Mouse (Mus musculus) stomach, embryonic 14.5 days (tissue): ENCODE data around the gene Cers2. TPM values are rescaled to one million over a fixed set of nuclear protein-coding genes. Genes with fewer than 3 reads are reported as not detected.

Source experiments
- ATAC-seq: fragments of 200-750 bp; cut with Nextera tagmentation; 2 replicates; pipeline ENCODE4 v1.8.0; 2017; ENCODE audit warnings: low read depth, moderate TSS enrichment; ENCODE audit not compliant: insufficient number of reproducible peaks, insufficient read depth, low FRiP score
- H3K27ac ChIP-seq: fragments of 300-500 bp; sonication (generic); 2 replicates; pipeline ENCODE4 v1.5.1; 2014; ENCODE audit warnings: mild to moderate bottlenecking, low read length, moderate library complexity, mixed read lengths
- H3K27me3 ChIP-seq: fragments of 300-500 bp; sonication (generic); 2 replicates; pipeline ENCODE4 v1.6.1; 2014; ENCODE audit warnings: low read length, control low read depth, mixed read lengths; ENCODE audit not compliant: control insufficient read depth, insufficient read depth
- H3K36me3 ChIP-seq: fragments of 300-500 bp; sonication (generic); 2 replicates; pipeline ENCODE4 v1.6.1; 2014; ENCODE audit warnings: mild to moderate bottlenecking, control low read depth, low read length, moderate library complexity, mixed read lengths; ENCODE audit not compliant: control insufficient read depth, insufficient read depth
- H3K4me1 ChIP-seq: fragments of 300-500 bp; sonication (generic); 2 replicates; pipeline ENCODE4 v1.6.1; 2014; ENCODE audit warnings: low read length, control low read depth, mixed read lengths; ENCODE audit not compliant: control insufficient read depth, insufficient read depth
- H3K4me2 ChIP-seq: fragments of 300-500 bp; sonication (generic); replicated peaks from 2 replicates; pipeline ENCODE4 v1.6.1; 2014; ENCODE audit warnings: low read depth, low read length, control low read depth
- H3K4me3 ChIP-seq: fragments of 300-500 bp; sonication (generic); 2 replicates; pipeline ENCODE4 v1.5.1; 2014; ENCODE audit warnings: low read depth, low read length, control low read depth
- H3K9ac ChIP-seq: fragments of 300-500 bp; sonication (generic); replicated peaks from 2 replicates; pipeline ENCODE4 v1.6.1; 2014; ENCODE audit warnings: low read depth, mild to moderate bottlenecking, control low read depth, low read length, moderate library complexity, mixed read lengths
- H3K9me3 ChIP-seq: fragments of 300-500 bp; sonication (generic); 2 replicates; pipeline ENCODE4 v1.6.1; 2016; ENCODE audit warnings: low read depth, low read length, control low read depth; ENCODE audit not compliant: control insufficient read depth
- WGBS: fragments of 180-500 bp; shearing (Covaris S2); extraction: QIAGEN DNeasy Blood & Tissue Kit; methylation state at CpG from one replicate; pipeline ENCODE4 v1.1.7; 2014; 5-methylcytosine and 5-hydroxymethylcytosine counted together
- polyA plus RNA-seq: library from polyadenylated mRNA; unstranded; fragments of >200 nt; fragmentation: Nextera tagmentation; extraction: Ambion mirVana; gene quantifications from 2 replicates; pipeline ENCODE4 v1.2.1, GENCODE M21; 2014

Cers2 gene
- 136 and 146 TPM in 2 replicates for polyA plus RNA-seq

GRCm38 (mm10) chr3:95314486-95315093 is at the start of gene Cers2:
Gene Cers2 (plus strand): TSS chr3:95314791.
- peak within 1 kb of the TSS; percentile 92 for H3K27ac ChIP-seq
- H3K36me3 ChIP-seq = peaks cover 3% of the 10 kb centered on the region; the same call in 1 of the 2 replicates
- H3K4me3 ChIP-seq = peak within 1 kb of the TSS; percentile 94
- peaks cover 18% of the 10 kb centered on the region for H3K4me1 ChIP-seq
- peak within 1 kb of the TSS; percentile 90 for H3K4me2 ChIP-seq
- peak within 1 kb of the TSS; percentile 97 for H3K9ac ChIP-seq
- H3K27me3 ChIP-seq = no peaks in the 10 kb centered on the region
- peak; percentile 1; the same call in 1 of the 2 replicates for ATAC-seq
- H3K9me3 ChIP-seq = no peaks in the 10 kb centered on the region
- 6% methylated on average over 27 of the region's 27 CpGs for WGBS

DNA sequence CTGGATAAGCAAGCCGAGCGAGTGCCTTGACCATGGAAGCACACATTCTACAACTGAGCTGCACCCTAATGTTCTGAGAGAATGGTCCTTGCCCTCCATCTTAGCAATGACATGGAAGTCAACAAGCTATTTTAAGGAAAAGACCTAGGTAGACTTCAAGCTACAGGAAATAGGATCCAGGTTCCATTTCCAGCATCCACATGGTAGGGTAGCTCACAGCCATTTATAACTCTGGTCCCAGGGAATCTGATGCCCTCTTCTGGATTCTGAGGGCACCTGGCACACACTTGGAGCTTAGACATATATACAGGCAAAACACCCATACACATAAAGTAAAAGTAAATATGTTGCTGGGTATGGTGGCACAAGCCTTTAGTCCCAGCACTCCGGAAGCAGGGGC is 48.5 kb upstream of the Cers2 start:
- Histone ChIP-seq H3K27ac (no peak overlapping the region), H3K4me1 (0 out of 2 replicates have a peak, but pooled peaks cover under 1% of the 10 kb centered on the region), H3K27me3 (no peaks in the 10 kb centered on the region), H3K9ac (no peak overlapping the region), H3K9me3 (no peaks in the 10 kb centered on the region), H3K36me3 (peaks cover 29% of the 10 kb centered on the region), H3K4me2 (no peak overlapping the region), H3K4me3 (no peak overlapping the region)
- WGBS = 93% methylated on average over 3 of the region's 3 CpGs
- ATAC-seq = no peak

GRCm38 (mm10) chr3:95267855-95268254 is 46.7 kb upstream of the Cers2 start:
- peaks cover 24% of the 10 kb centered on the region for H3K36me3 ChIP-seq
- no peaks in the 10 kb centered on the region for H3K27me3 ChIP-seq
- no peak overlapping the region for H3K4me3 ChIP-seq
- H3K9me3 ChIP-seq = no peaks in the 10 kb centered on the region
- H3K4me2 ChIP-seq = no peak overlapping the region
- H3K27ac ChIP-seq = no peak overlapping the region
- H3K9ac ChIP-seq = no peak overlapping the region
- ATAC-seq = no peak
- 0 out of 2 replicates have a peak, but pooled peaks cover 2% of the 10 kb centered on the region for H3K4me1 ChIP-seq

DNA sequence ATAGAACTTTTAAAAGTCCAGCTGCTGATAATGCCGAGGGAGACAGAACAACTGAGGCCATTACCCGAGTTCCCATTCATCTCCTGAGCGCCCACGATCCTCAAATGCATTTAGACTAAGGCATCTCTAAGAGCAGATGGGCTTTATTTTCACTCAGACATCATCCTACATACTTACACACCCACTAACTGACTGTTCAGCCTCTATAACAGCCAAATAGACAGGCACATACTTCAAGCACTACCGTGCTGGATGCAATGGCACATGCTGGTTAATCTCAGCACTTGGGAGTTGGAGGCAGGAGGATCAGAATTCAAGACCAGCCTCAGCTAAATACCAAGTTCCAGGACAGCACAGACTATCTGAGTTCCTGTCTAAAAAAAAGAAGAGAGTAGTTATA is 44.8 kb upstream of the Cers2 start:
- Histone ChIP-seq H3K36me3 (peaks cover 13% of the 10 kb centered on the region), H3K9ac (no peak overlapping the region), H3K4me2 (no peak overlapping the region), H3K27me3 (no peaks in the 10 kb centered on the region), H3K4me1 (0 out of 2 replicates have a peak, but pooled peaks cover 2% of the 10 kb centered on the region), H3K4me3 (no peak overlapping the region), H3K27ac (no peak overlapping the region), H3K9me3 (no peaks in the 10 kb centered on the region)
- ATAC-seq = no peak
- WGBS = 84% methylated on average over 5 of the region's 5 CpGs

DNA sequence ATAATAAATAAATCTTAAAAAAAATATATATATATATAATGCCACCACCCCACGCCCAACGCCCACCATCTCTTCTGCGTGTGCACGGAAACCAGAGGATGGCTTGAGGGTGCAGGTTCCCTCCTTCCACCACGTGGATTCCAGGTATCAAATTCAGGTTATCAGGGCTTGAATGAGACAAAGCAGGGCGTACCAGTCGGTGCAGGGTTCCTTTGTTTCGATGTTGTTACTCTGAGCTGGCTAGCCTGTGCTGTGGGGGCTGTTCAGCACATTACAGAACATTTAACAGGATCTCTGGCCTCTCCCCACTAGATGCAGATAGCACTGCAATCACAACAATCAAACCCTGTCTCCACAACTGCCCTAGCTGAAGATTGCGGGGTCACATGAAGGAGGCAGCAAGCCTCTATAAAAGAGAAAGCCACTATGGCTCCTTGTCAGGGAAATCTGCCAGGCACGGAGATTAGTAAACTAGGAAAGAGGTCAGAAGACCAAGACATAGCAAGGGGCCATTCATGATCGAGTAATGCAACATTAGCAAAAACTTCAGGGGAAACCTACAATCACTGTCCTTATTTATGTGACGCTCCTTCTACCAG is 43.7 kb upstream of the Cers2 start:
- H3K4me2 ChIP-seq = no peak overlapping the region
- peaks cover 9% of the 10 kb centered on the region for H3K36me3 ChIP-seq
- H3K9ac ChIP-seq = no peak overlapping the region
- peak; percentile 62; the same call in 1 of the 2 replicates for ATAC-seq
- no peaks in the 10 kb centered on the region for H3K9me3 ChIP-seq
- 76% methylated on average over 12 of the region's 12 CpGs for WGBS
- 0 out of 2 replicates have a peak, but pooled peaks cover 2% of the 10 kb centered on the region for H3K4me1 ChIP-seq
- H3K27me3 ChIP-seq = no peaks in the 10 kb centered on the region
- no peak overlapping the region for H3K27ac ChIP-seq
- H3K4me3 ChIP-seq = no peak overlapping the region

DNA sequence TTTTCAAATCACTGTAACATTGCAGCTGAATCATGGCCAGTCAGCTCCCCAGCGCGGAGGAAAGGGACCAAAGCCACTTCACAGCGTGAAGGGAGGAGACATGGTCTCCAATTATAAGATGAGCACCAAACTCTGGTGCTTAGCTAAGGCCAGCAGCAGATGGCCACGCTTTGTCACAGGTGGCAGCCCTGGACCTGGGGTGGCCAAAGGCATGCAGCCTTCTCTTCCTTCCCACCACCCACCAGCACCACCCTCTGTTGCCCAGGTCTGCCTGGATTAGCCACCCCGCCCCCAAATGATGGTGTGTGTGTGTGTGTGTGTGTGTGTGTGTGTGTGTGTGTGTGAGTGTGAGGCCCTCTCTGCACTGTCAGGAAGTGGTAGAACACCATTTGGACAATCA is 41.1 kb upstream of the Cers2 start:
- no peak for ATAC-seq
- H3K27ac ChIP-seq = no peak overlapping the region
- WGBS = 94% methylated on average over 5 of the region's 5 CpGs

DNA sequence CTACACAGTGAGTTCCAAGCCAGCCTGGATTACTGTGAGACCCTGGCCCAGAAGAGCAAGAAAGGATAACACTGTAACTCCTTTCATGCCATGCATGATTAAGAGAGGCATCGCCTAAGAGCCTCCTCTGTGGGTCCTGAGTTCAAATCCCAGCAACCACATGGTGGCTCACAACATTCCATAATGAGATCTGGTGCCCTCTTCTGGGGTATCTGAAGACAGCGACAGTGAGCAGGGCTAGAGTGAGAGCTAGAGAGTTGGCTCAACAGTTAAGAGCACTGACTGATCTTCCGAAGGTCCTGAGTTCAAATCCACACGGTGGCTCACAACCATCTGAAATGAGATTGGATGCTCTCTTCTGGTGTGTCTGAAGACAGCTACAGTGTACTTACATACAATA is 40.1 kb upstream of the Cers2 start:
- Histone ChIP-seq H3K4me1 (0 out of 2 replicates have a peak, but pooled peaks cover 5% of the 10 kb centered on the region), H3K9ac (no peak overlapping the region), H3K27ac (no peak overlapping the region), H3K36me3 (no peaks in the 10 kb centered on the region), H3K9me3 (no peaks in the 10 kb centered on the region), H3K27me3 (no peaks in the 10 kb centered on the region), H3K4me3 (no peak overlapping the region), H3K4me2 (no peak overlapping the region)
- 94% methylated on average over 4 of the region's 4 CpGs for WGBS
- no peak for ATAC-seq

More for the DNA sequence above, 41.1 kb upstream of the Cers2 start:
- H3K9ac ChIP-seq = no peak overlapping the region
- 0 out of 2 replicates have a peak, but pooled peaks cover 5% of the 10 kb centered on the region for H3K4me1 ChIP-seq
- no peaks in the 10 kb centered on the region for H3K27me3 ChIP-seq
- H3K36me3 ChIP-seq = no peaks in the 10 kb centered on the region; the same call in 1 of the 2 replicates
- no peak overlapping the region for H3K4me3 ChIP-seq
- H3K4me2 ChIP-seq = no peak overlapping the region
- no peaks in the 10 kb centered on the region for H3K9me3 ChIP-seq

GRCm38 (mm10) chr3:95275161-95275560 is 39.4 kb upstream of the Cers2 start:
- H3K27me3 ChIP-seq = no peaks in the 10 kb centered on the region
- no peak overlapping the region for H3K4me3 ChIP-seq
- no peak overlapping the region for H3K9ac ChIP-seq
- no peak for ATAC-seq
- no peak overlapping the region for H3K27ac ChIP-seq
- no peaks in the 10 kb centered on the region for H3K9me3 ChIP-seq
- 0 out of 2 replicates have a peak, but pooled peaks cover 5% of the 10 kb centered on the region for H3K4me1 ChIP-seq
- no peak overlapping the region for H3K4me2 ChIP-seq
- no peaks in the 10 kb centered on the region for H3K36me3 ChIP-seq
- 59% methylated on average over 6 of the region's 6 CpGs for WGBS
